8 mouse cellular contexts compared by ENCODE assay signal in the genomic region with DNA sequence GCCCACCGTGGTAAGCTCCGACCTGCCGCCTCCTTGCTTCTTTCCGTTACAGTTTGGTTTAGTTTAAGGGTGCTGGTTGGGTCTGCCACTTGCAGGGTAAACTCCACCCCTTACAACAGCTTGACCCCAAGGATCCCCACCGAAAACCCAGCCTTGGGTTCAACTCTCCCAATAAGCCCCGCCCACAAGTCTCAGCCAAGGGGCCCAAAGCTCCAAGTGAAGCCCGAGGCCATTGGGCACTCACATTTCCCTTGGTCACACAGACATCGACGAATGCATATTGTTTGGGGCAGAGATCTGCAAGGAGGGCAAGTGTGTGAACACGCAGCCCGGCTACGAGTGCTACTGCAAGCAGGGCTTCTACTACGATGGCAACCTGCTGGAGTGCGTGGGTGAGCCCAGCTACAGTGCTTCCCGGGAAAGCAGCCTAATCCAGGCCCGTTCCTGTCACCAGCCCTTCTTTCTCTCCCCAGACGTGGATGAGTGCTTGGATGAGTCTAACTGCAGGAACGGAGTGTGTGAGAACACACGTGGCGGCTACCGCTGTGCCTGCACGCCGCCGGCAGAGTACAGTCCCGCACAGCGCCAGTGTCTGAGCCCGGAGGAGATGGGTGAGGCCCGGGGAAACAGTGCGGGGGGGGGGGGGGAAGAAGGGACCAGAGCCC. TPM values are rescaled to one million over a fixed set of nuclear protein-coding genes. Genes with fewer than 3 reads are reported as not detected.
A peak's percentile ranks its signal among the peaks of the same experiment; 100 is the strongest.
DNase-seq lines count a peak whose midpoint lies in the region; ATAC-seq lines count a peak whose summit lies in the region.

No protein-coding gene starts in this region.

- peaks cover 17% of the 10 kb centered on the region for H3K4me1 ChIP-seq in kidney, embryonic 14.5 days (ENCODE audit: control insufficient read depth, insufficient read depth, low read length)
- H3K4me1 ChIP-seq in forebrain, embryonic 11.5 days (replicated peaks; ENCODE audit: control insufficient read depth, insufficient read depth, low read length) = peaks cover 10% of the 10 kb centered on the region
- H3K4me1 ChIP-seq in midbrain, embryonic 10.5 days = peaks cover 23% of the 10 kb centered on the region

- peak; percentile 46 for ATAC-seq in kidney, embryonic 14.5 days (ENCODE audit: low FRiP score, low TSS enrichment)
- 0 out of 2 replicates have a peak, but pooled peaks have one; percentile 2 for ATAC-seq in forebrain, embryonic 11.5 days (replicated peaks; ENCODE audit: low FRiP score)

- peak overlapping the region; percentile 40; the same call in 1 of the 2 replicates for H3K9ac ChIP-seq in kidney, embryonic 14.5 days (ENCODE audit: low read depth, low read length)
- peak overlapping the region; percentile 44 for H3K9ac ChIP-seq in forebrain, embryonic 11.5 days (ENCODE audit: low read length)

- H3K36me3 ChIP-seq in kidney, embryonic 14.5 days (ENCODE audit: control insufficient read depth, insufficient read depth, low read length) = peaks cover 42% of the 10 kb centered on the region
- peaks cover 2% of the 10 kb centered on the region; the same call in 1 of the 2 replicates for H3K36me3 ChIP-seq in forebrain, embryonic 11.5 days (ENCODE audit: control insufficient read depth, insufficient read depth, low read length)
- H3K36me3 ChIP-seq in midbrain, embryonic 10.5 days = peaks cover 43% of the 10 kb centered on the region

- peak overlapping the region; percentile 27 for H3K4me3 ChIP-seq in kidney, embryonic 14.5 days (ENCODE audit: low read length)
- H3K4me3 ChIP-seq in forebrain, embryonic 11.5 days (ENCODE audit: low read depth, low read length) = peak overlapping the region; percentile 14; the same call in 1 of the 2 replicates
- peak overlapping the region; percentile 45 for H3K4me3 ChIP-seq in midbrain, embryonic 10.5 days

- no peak for DNase-seq in kidney, postnatal 14 days
- peak; percentile 66 for DNase-seq in forebrain, embryonic 11.5 days (ENCODE audit: low spot score)
- peak; percentile 79 to 80 for DNase-seq in layer of hippocampus, adult 8-10 months (ENCODE audit: low spot score in 2 of 2)
- peak; percentile 44 for DNase-seq in midbrain, embryonic 10.5 days (ENCODE audit: low spot score)
- DNase-seq in T-cell, adult 2 months (ENCODE audit: low spot score) = no peak
- DNase-seq in testis, postnatal 10 days (ENCODE audit: low spot score) = no peak
- no peak for DNase-seq in kidney, adult 18-20 months

- WGBS in kidney, embryonic 14.5 days = 12% methylated on average over 26 of the region's 29 CpGs
- 7% methylated on average over 28 of the region's 29 CpGs for WGBS in forebrain, embryonic 11.5 days
- 5% methylated on average over 28 of the region's 29 CpGs for WGBS in midbrain, embryonic 10.5 days

- H3K4me2 ChIP-seq in kidney, embryonic 14.5 days (replicated peaks; ENCODE audit: low read depth, low read length) = peak overlapping the region; percentile 45
- peak overlapping the region; percentile 42 for H3K4me2 ChIP-seq in forebrain, embryonic 11.5 days (ENCODE audit: low read depth, low read length, severe bottlenecking)

- H3K27me3 ChIP-seq in kidney, embryonic 14.5 days (ENCODE audit: control insufficient read depth, insufficient read depth, low read length) = peaks cover 16% of the 10 kb centered on the region; the same call in 1 of the 2 replicates
- peaks cover 27% of the 10 kb centered on the region for H3K27me3 ChIP-seq in forebrain, embryonic 11.5 days (ENCODE audit: control insufficient read depth, insufficient read depth, low read length)
- peaks cover 85% of the 10 kb centered on the region for H3K27me3 ChIP-seq in midbrain, embryonic 10.5 days (ENCODE audit: low read depth, poor library complexity, severe bottlenecking)

- H3K27ac ChIP-seq in kidney, embryonic 14.5 days (ENCODE audit: low read depth, low read length) = no peak overlapping the region
- H3K27ac ChIP-seq in forebrain, embryonic 11.5 days (ENCODE audit: low read depth, low read length) = no peak overlapping the region
- H3K27ac ChIP-seq in midbrain, embryonic 10.5 days (replicated peaks) = no peak overlapping the region; the same call in 1 of the 2 replicates

- no peaks in the 10 kb centered on the region for H3K9me3 ChIP-seq in kidney, embryonic 14.5 days (ENCODE audit: control insufficient read depth, low read length)
- H3K9me3 ChIP-seq in forebrain, embryonic 11.5 days (ENCODE audit: control insufficient read depth, low read length) = no peaks in the 10 kb centered on the region
- H3K9me3 ChIP-seq in midbrain, embryonic 10.5 days (replicated peaks) = no peaks in the 10 kb centered on the region

RNA-seq across cellular contexts. Expression of a gene that starts 14.8 kb away (rescaled TPM):
- polyA plus RNA-seq in kidney, embryonic 14.5 days (2014; fragmentation: Nextera tagmentation; extraction: Ambion mirVana) = 54.7 and 73.5 TPM in 2 replicates
- 65.2 and 66.3 TPM in 2 replicates for polyA plus RNA-seq in forebrain, embryonic 11.5 days (2014; fragmentation: Nextera tagmentation; extraction: Ambion mirVana)
- total RNA-seq in layer of hippocampus, adult 8-10 months (2022) = 10 to 100 TPM; 77.7 to 94.4 (median 88.1) TPM
- 68.3 and 71.3 TPM in 2 replicates for polyA plus RNA-seq in midbrain, embryonic 10.5 days (2016; fragmentation: Nextera tagmentation; extraction: Ambion mirVana)

RNA-seq across cellular contexts. Expression of a gene that starts 15.7 kb away (rescaled TPM):
- polyA plus RNA-seq in kidney, embryonic 14.5 days (2014; fragmentation: Nextera tagmentation; extraction: Ambion mirVana) = 14.9 and 27.1 TPM in 2 replicates
- 5.0 and 5.5 TPM in 2 replicates for polyA plus RNA-seq in forebrain, embryonic 11.5 days (2014; fragmentation: Nextera tagmentation; extraction: Ambion mirVana)
- total RNA-seq in layer of hippocampus, adult 8-10 months (2022) = 10 to 100 TPM; 30.4 to 40.5 (median 33.1) TPM
- polyA plus RNA-seq in midbrain, embryonic 10.5 days (2016; fragmentation: Nextera tagmentation; extraction: Ambion mirVana) = 2.9 and 3.1 TPM in 2 replicates

RNA-seq across cellular contexts. Expression of a gene that starts 27.0 kb away (rescaled TPM):
- polyA plus RNA-seq in kidney, embryonic 14.5 days (2014; fragmentation: Nextera tagmentation; extraction: Ambion mirVana) = 92.8 and 114 TPM in 2 replicates
- polyA plus RNA-seq in forebrain, embryonic 11.5 days (2014; fragmentation: Nextera tagmentation; extraction: Ambion mirVana) = 140 and 162 TPM in 2 replicates
- 10 to 100 TPM; 22.5 to 31.3 (median 27.4) TPM for total RNA-seq in layer of hippocampus, adult 8-10 months (2022)
- polyA plus RNA-seq in midbrain, embryonic 10.5 days (2016; fragmentation: Nextera tagmentation; extraction: Ambion mirVana) = 141 and 160 TPM in 2 replicates

RNA-seq across cellular contexts. Expression of a gene that starts 30.3 kb away (rescaled TPM):
- polyA plus RNA-seq in kidney, embryonic 14.5 days (2014; fragmentation: Nextera tagmentation; extraction: Ambion mirVana) = 8.8 and 11.5 TPM in 2 replicates
- 6.8 and 7.4 TPM in 2 replicates for polyA plus RNA-seq in forebrain, embryonic 11.5 days (2014; fragmentation: Nextera tagmentation; extraction: Ambion mirVana)
- 10 to 100 TPM; 12.4 to 17.8 (median 16.4) TPM for total RNA-seq in layer of hippocampus, adult 8-10 months (2022)
- polyA plus RNA-seq in midbrain, embryonic 10.5 days (2016; fragmentation: Nextera tagmentation; extraction: Ambion mirVana) = 9.3 and 9.5 TPM in 2 replicates

RNA-seq across cellular contexts. Expression of a gene that starts 52.3 kb away (rescaled TPM):
- 0.39 and 0.42 TPM in 2 replicates for polyA plus RNA-seq in kidney, embryonic 14.5 days (2014; fragmentation: Nextera tagmentation; extraction: Ambion mirVana)
- not detected in 2 replicates for polyA plus RNA-seq in forebrain, embryonic 11.5 days (2014; fragmentation: Nextera tagmentation; extraction: Ambion mirVana)
- total RNA-seq in layer of hippocampus, adult 8-10 months (2022) = under 1 TPM in 1 of 4 experiments, not detected in 3; 0.43 TPM
- 0.20 TPM in 1 of 2 replicates, not detected in the other for polyA plus RNA-seq in midbrain, embryonic 10.5 days (2016; fragmentation: Nextera tagmentation; extraction: Ambion mirVana)

Comparison
In these comparisons a context has a peak if more than half of its experiments do, and no peak if none do; other contexts are left out.
1. DNase-seq: peak in forebrain, embryonic 11.5 days (single experiment), layer of hippocampus, adult 8-10 months (2 of 2) and midbrain, embryonic 10.5 days (single experiment); none in kidney, postnatal 14 days (single experiment), T-cell, adult 2 months (single experiment), testis, postnatal 10 days (single experiment) and kidney, adult 18-20 months (single experiment).
2. Peak in every context shown above with its lines, with median percentiles within 50 percentile points of each other: H3K4me3 ChIP-seq.